Mouse (Mus musculus): ENCODE measurements around the gene Stard7.
"Not testable (repeated sequence)": the region's sequence is repeated elsewhere in the genome, so short reads cannot be mapped to it uniquely, and the experiment has no call there.

Gene Stard7

GRCm38 (mm10) chr2:127269491-127270299 lies at the start of gene Stard7:
Gene Stard7, plus strand, starts transcription at chr2:127270218.
- DNase-seq (ENCODE audit: low read depth, low spot score), result peak; percentile 99

GRCm38 (mm10) chr2:127225261-127225660 lies 44.8 kb upstream of the Stard7 start:
- DNase-seq (ENCODE audit: low read depth, low spot score), result no peak

- no peak for DNase-seq (ENCODE audit: low read depth, low spot score)
Measured at GRCm38 (mm10) chr2:127237897-127238610, 32.0 kb upstream of the Stard7 start.

DNA sequence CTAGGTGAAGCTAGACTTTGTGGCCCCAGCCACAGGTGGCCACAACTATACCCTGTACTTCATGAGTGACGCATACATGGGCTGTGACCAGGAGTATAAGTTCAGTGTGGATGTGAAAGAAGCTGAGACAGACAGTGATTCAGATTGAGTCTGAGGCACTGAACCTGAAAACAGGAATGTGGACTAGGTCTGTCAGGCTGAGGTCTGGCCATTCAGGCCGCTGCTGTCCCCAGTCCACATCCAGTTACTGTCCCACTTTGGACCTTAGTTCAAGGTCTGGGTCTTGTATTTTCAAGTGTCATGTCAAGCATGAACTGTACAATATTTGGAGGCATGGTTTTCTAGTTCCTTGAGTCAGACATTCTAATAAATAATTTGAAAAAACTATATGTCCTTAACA lies 30.0 kb upstream of the Stard7 start:
- no peak for DNase-seq (ENCODE audit: low read depth, low spot score)

- peak; percentile 100 for DNase-seq (ENCODE audit: low read depth, low spot score)
Measured at GRCm38 (mm10) chr2:127247592-127248333, 22.3 kb upstream of the Stard7 start, which contains the start of the genes Ciao1 and Tmem127. Gene Ciao1, minus strand, starts transcription at chr2:127247816. Gene Tmem127, plus strand, starts transcription at chr2:127247908.

DNA sequence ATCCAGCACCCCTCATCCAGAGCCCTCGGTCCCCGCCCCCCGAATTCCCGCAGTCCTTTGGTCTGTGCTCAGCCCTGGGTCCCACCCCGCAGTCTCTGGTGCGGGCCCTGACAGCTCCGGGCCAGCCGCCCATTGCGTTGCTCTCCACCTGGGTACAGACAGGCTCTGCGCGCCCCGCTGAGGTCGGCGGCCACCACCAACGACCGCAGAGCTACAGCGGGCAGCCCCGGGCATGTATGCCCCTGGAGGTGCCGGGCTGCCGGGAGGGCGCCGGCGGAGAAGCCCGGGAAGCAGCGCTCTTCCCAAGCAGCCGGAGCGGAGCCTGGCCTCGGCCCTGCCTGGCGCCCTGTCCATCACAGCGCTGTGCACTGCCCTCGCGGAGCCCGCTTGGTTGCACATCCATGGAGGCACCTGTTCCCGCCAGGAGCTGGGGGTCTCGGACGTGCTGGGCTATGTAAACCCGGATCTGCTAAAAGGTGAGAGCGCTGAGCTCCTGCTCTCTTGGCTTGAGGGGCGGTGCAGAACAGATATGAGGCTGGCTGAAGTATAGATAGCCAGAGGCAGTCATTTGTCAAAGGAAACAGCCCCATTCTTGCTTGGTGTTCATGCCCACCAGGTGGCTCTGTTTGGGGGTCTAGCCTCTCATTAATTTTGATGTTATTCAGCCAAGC lies 21.5 kb upstream of the Stard7 start:
- peak; percentile 34 for DNase-seq (ENCODE audit: low read depth, low spot score)

DNA sequence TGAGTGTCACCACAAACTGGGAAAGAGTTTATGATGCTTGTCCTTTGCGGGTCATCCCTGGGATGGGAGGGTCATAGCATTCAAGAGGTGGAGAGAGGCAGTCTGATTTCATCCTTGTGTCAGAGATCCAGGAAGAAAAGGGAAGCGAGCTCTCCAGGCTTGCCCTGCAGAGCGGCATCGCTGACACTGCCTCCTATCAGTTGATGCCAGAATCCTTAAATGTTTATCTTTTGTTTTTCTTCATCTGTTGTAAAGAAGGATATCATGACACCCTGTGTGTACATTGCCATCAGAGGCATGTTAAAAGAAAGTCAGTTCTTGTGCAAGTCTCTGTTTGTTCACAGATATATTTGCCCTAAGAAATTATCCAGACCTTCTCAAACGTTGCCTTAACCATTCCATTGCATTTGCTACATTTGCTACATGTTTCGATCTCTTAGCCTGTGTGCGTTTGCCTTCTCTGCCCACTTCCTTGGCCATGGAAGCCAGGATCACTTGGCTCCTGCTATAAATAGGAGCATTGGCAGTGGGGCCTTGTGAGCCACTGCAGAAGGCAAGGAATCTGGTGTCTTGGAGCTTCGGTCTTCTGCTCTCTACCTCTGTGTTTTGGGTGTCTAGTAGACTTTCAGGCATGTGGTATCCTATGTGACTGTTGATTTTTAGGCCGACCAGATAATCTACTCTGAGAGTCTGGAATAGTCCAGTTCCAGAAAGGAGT lies 19.6 kb upstream of the Stard7 start:
- DNase-seq (ENCODE audit: low read depth, low spot score), result no peak

DNA sequence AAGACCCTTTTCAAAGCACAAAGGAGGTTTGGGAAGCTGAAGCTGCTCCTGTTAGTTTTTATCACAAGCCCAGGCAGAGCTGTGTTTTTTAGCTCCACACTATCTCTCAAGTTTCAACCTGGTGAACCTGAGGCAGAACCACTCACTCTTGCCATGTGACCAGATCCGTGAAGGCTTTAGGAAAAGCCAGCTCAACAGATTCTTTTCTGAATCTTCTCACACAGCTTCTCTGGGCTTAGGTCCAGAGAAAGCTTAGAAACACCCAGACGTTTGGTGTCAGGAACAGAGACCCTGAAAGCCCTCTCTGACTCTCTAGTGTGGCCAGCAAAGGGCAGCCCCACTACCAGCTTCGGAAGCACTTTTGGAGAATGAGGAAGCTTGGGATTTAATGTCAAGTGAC lies 18.6 kb upstream of the Stard7 start:
- DNase-seq (ENCODE audit: low read depth, low spot score), result no peak

DNA sequence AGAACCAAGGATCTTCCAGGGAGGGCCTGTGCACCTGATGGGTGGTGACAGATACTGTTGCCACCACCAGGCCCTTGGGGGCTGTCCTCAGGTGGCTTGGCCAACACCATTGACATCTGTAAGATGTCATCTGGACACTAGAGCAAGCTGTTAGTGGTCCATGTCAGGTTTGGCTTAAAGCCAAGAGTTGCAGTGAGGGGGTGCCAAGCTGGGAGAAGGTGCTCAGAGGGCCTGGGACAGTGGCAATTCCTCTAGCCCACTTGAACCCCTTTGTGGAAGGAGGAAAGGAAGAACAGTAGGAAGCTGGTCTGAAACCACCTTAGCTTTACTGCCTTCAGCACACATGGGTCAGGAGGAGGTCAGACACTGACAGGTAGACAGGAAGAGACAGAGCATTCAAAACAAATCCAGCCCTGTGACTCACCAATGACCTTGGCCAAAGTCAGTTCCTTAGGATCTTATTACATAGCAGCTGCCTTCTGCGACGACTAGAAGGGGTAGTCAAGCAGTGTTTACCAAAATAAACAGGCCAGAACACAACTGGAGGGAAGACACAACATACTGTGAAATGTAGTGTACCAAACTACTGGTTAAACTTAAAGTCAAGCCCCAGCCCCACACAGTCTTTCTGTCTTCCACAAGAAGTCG lies 18.0 kb upstream of the Stard7 start:
- no peak for DNase-seq (ENCODE audit: low read depth, low spot score)

DNA sequence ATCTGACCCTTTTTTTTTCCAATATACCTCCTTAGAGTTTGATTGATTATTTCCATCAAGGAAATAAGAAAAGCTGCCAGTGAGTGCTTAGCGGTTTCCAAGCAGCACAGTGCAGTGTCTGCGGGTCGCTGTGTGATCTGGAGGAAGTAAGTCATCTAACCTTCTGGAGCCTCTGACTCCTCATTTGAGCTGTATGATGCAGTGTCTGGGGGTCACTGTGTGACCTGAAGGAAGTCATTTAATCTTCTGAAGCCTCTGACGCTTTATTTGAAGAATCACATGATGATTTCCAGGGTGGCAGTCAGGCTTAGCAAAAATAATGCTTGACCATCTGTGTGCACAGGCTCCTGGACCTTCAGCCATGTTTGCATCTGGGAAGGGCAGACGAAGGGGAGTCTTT lies 17.2 kb upstream of the Stard7 start:
- no peak for DNase-seq (ENCODE audit: low read depth, low spot score)

- DNase-seq (ENCODE audit: low read depth, low spot score), result no peak
Measured at GRCm38 (mm10) chr2:127254604-127255134, 15.3 kb upstream of the Stard7 start.

- DNase-seq (ENCODE audit: low read depth, low spot score), result no peak
Measured at GRCm38 (mm10) chr2:127255294-127255693, 14.7 kb upstream of the Stard7 start.

DNA sequence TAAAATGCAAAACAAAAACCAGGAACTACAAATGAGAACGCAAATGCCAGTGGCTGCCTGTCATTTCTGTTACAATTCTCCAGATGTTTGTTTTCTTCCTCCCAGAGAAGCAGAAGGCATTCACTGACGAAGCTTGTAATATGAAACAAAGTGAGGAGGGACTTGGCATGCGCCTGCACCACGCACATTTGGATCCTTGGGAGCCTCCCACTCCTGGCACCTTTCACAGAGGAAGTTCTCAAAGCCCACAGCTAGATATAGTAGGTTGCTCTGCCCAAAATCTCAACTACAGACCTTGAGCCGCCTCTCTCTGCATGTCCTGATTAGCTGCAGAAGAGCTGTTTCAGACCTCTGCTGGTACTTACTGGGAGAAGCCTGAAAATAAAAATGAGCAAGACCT lies 10.7 kb upstream of the Stard7 start:
- DNase-seq (ENCODE audit: low read depth, low spot score), result peak; percentile 37

GRCm38 (mm10) chr2:127262480-127262879 lies 7.5 kb upstream of the Stard7 start:
- DNase-seq (ENCODE audit: low read depth, low spot score), result no peak

- DNase-seq (ENCODE audit: low read depth, low spot score), result no peak
Measured at GRCm38 (mm10) chr2:127267854-127268253, 2.2 kb upstream of the Stard7 start.

- peak; percentile 96 for DNase-seq (ENCODE audit: low read depth, low spot score)
Measured at GRCm38 (mm10) chr2:127270300-127271041, 453 bp downstream of the Stard7 start.

DNA sequence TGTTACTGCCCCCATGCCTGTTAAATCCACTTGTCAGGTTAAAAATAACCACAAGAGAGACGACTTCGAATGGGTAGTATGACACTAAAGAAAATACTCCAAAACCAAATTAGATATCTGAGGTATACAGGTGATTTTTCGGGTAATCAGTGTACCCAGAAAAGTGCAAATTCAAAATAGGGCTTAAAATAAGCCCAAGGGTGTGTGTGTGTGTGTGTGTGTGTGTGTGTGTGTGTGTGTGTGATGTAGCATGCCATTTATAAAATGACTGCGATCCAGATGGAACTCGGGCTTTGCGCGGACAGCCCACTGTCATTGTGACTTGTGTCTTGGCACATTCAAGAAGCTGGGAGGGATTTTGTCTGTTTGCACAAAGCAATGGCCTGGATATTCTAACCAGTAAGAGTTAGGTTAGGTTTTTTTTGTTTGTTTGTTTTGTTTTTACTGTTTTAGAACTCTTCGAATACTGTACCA lies 1.1 kb downstream of the Stard7 start:
- DNase-seq (ENCODE audit: low read depth, low spot score), result peak; percentile 85

DNA sequence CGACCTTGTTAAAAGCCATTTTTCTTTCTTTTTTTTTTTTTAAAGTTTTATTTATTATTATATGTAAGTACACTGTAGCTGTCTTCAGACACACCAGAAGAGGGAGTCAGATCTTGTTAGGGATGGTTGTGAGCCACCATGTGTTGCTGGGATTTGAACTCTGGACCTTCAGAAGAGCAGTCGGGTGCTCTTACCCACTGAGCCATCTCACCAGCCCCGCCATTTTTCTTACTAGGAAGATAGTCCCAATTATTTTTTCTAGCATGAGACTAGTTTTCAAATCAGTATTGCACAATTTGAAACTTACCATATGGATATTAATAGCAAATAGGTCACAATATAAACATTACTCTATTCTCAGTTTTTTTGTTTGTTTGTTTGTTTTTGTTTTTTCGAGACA lies 2.0 kb downstream of the Stard7 start:
- DNase-seq (ENCODE audit: low read depth, low spot score), result not testable (repeated sequence)

DNA sequence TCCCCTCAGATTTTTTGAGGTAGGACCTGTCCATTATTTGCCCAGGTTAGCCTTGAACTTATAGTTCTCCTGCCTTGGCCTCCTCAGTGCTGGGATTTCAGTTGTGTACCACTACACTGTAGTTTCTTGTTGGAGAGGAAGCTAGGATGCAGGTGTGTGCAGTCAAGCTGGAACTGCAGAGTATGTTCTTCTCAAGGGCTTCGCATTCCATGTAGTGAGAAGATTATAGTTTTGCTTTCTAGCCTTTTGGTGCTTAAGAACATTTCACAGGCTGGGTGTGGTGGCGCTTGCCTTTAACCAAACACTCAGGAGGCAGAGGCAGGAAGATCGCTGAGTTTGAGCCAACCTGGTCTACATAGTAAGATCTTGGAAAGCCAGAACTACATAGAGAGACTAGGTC lies 2.8 kb downstream of the Stard7 start:
- DNase-seq (ENCODE audit: low read depth, low spot score), result no peak

All from brain, adult 2 months (tissue).